Mouse (Mus musculus) right cerebral cortex, postnatal 36 days (tissue): ENCODE data around the gene Gsk3b.
"Not testable (repeated sequence)": the region's sequence is repeated elsewhere in the genome, so short reads cannot be mapped to it uniquely, and the experiment has no call there.

Experiments used
- DNase-seq, 2 experiments: peaks; one replicate each; pipeline ENCODE4 v3.0.0; 2022; ENCODE audit warnings: low spot score in 2 of 2, mixed read lengths in 1 of 2

Gsk3b gene

GRCm38 (mm10) chr16:38100569-38100968 is 11.8 kb downstream of the Gsk3b start:
- no peak for DNase-seq

GRCm38 (mm10) chr16:38105453-38105852 is 16.7 kb downstream of the Gsk3b start:
- no peak for DNase-seq

- DNase-seq: no peak
These were observed 17.7 kb downstream of the Gsk3b start for GRCm38 (mm10) chr16:38106542-38106941.

GRCm38 (mm10) chr16:38110001-38110400 is 21.2 kb downstream of the Gsk3b start:
- DNase-seq: no peak

GRCm38 (mm10) chr16:38110575-38110974 is 21.8 kb downstream of the Gsk3b start:
- no peak for DNase-seq

GRCm38 (mm10) chr16:38114074-38114473 is 25.3 kb downstream of the Gsk3b start:
- no peak for DNase-seq

- DNase-seq: not testable (repeated sequence)
These were observed 29.1 kb downstream of the Gsk3b start for GRCm38 (mm10) chr16:38117909-38118308.

- no peak for DNase-seq
These were observed 29.9 kb downstream of the Gsk3b start for GRCm38 (mm10) chr16:38118723-38119122.

- no peak for DNase-seq
These were observed 30.5 kb downstream of the Gsk3b start for GRCm38 (mm10) chr16:38119286-38119685.

- DNase-seq: no peak
These were observed 40.4 kb downstream of the Gsk3b start for GRCm38 (mm10) chr16:38129171-38129570.

GRCm38 (mm10) chr16:38131041-38131440 is 42.2 kb downstream of the Gsk3b start:
- DNase-seq: no peak

GRCm38 (mm10) chr16:38131756-38132155 is 43.0 kb downstream of the Gsk3b start:
- no peak for DNase-seq

- no peak for DNase-seq
These were observed 43.4 kb downstream of the Gsk3b start for GRCm38 (mm10) chr16:38132210-38132609.

GRCm38 (mm10) chr16:38137296-38137695 is 48.5 kb downstream of the Gsk3b start:
- DNase-seq: no peak

GRCm38 (mm10) chr16:38144898-38145297 is 56.1 kb downstream of the Gsk3b start:
- DNase-seq: no peak

- DNase-seq: no peak
These were observed 61.8 kb downstream of the Gsk3b start for GRCm38 (mm10) chr16:38150555-38150954.

GRCm38 (mm10) chr16:38157854-38158622 is 69.2 kb downstream of the Gsk3b start:
- DNase-seq: no peak

GRCm38 (mm10) chr16:38162019-38162418 is 73.2 kb downstream of the Gsk3b start:
- DNase-seq: no peak

GRCm38 (mm10) chr16:38164811-38165591 is 76.2 kb downstream of the Gsk3b start:
- no peak for DNase-seq

GRCm38 (mm10) chr16:38168971-38169370 is 80.2 kb downstream of the Gsk3b start:
- no peak for DNase-seq

GRCm38 (mm10) chr16:38179150-38179549 is 90.3 kb downstream of the Gsk3b start:
- DNase-seq: no peak

GRCm38 (mm10) chr16:38181421-38181820 is 92.6 kb downstream of the Gsk3b start:
- DNase-seq: no peak

- DNase-seq: no peak
These were observed 96.0 kb downstream of the Gsk3b start for GRCm38 (mm10) chr16:38184657-38185269.
